Mouse (Mus musculus) frontal cortex, postnatal 36 days (tissue): ENCODE measurements around the gene Gucy2g.

Source experiments
- DNase-seq, 2 experiments: peaks; one replicate each; pipeline ENCODE4 v3.0.0; 2022; ENCODE audit warnings: low spot score in 2 of 2

The Gucy2g gene

GRCm38 (mm10) chr19:55247991-55248520 is 7.0 kb upstream of the Gucy2g start:
- DNase-seq: no peak

- no peak for DNase-seq
Measured at GRCm38 (mm10) chr19:55247563-55247962, 6.5 kb upstream of the Gucy2g start.

GRCm38 (mm10) chr19:55244791-55245231 is 3.8 kb upstream of the Gucy2g start:
- DNase-seq: peak; percentile 54 to 68

GRCm38 (mm10) chr19:55239766-55240426 is 1.1 kb downstream of the Gucy2g start:
- DNase-seq: no peak

GRCm38 (mm10) chr19:55236564-55236963 is 4.5 kb downstream of the Gucy2g start:
- DNase-seq: peak; percentile 21 to 69

GRCm38 (mm10) chr19:55236026-55236425 is 5.0 kb downstream of the Gucy2g start:
- no peak for DNase-seq

- DNase-seq: no peak
Measured at GRCm38 (mm10) chr19:55232136-55232535, 8.9 kb downstream of the Gucy2g start.

GRCm38 (mm10) chr19:55231081-55231480 is 10.0 kb downstream of the Gucy2g start:
- DNase-seq: peak; percentile 38

GRCm38 (mm10) chr19:55227135-55227534 is 13.9 kb downstream of the Gucy2g start:
- DNase-seq: no peak

GRCm38 (mm10) chr19:55226621-55227020 is 14.4 kb downstream of the Gucy2g start:
- no peak for DNase-seq

GRCm38 (mm10) chr19:55222268-55222667 is 18.8 kb downstream of the Gucy2g start:
- DNase-seq: no peak

GRCm38 (mm10) chr19:55221208-55221607 is 19.8 kb downstream of the Gucy2g start:
- peak in 1 of 2 experiments; percentile 35 for DNase-seq

- no peak for DNase-seq
Measured at GRCm38 (mm10) chr19:55219359-55219758, 21.7 kb downstream of the Gucy2g start.

GRCm38 (mm10) chr19:55218741-55219221 is 22.3 kb downstream of the Gucy2g start:
- no peak for DNase-seq

GRCm38 (mm10) chr19:55218192-55218739 is 22.8 kb downstream of the Gucy2g start:
- DNase-seq: peak; percentile 89 to 92

- DNase-seq: peak; percentile 65 to 90
Measured at GRCm38 (mm10) chr19:55217365-55217764, 23.7 kb downstream of the Gucy2g start.

GRCm38 (mm10) chr19:55216876-55217275 is 24.2 kb downstream of the Gucy2g start:
- no peak for DNase-seq

- peak in 1 of 2 experiments; percentile 35 for DNase-seq
Measured at GRCm38 (mm10) chr19:55213617-55214340, 27.3 kb downstream of the Gucy2g start.

GRCm38 (mm10) chr19:55211698-55212097 is 29.3 kb downstream of the Gucy2g start:
- no peak for DNase-seq

- DNase-seq: no peak
Measured at GRCm38 (mm10) chr19:55209084-55209483, 32.0 kb downstream of the Gucy2g start.

GRCm38 (mm10) chr19:55208654-55209053 is 32.4 kb downstream of the Gucy2g start:
- DNase-seq: no peak
